Mouse (Mus musculus) ES-E14 (cell line): ENCODE measurements around the gene Sec24b.

Experiments
- CHD2 ChIP-seq: IDR thresholded peaks from 2 replicates; pipeline ENCODE4 v1.6.1; 2014; ENCODE audit warnings: mild to moderate bottlenecking, low read depth, low read length, inconsistent platforms
- HCFC1 ChIP-seq: IDR thresholded peaks from 2 replicates; pipeline ENCODE4 v1.6.1; 2012; ENCODE audit warnings: low read length, inconsistent platforms, borderline replicate concordance; ENCODE audit not compliant: insufficient read depth
- MAFK ChIP-seq: IDR thresholded peaks from 2 replicates; pipeline ENCODE4 v1.6.1; 2014; ENCODE audit warnings: mild to moderate bottlenecking, low read depth, low read length, inconsistent platforms; ENCODE audit not compliant: insufficient read depth

DNA sequence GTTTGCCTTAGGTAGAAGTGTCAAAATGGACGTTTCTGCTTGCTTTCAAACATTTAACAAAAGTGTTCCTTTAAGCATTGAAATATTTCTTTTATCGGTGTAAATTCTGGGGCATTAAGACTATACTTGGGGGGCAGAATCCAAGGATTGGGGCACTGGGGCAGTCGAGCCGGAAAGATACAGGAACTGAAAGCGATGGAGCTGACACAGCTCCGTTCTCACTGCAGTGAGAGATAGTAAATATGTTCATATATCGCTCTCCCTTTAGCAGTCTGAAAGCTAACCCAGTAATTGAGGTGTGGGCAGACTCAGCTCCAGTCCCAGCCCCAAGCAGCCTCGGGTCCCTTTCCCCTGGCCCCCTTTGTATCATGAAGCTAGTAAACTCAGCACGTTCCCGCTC is 92.3 kb downstream of the Sec24b start:
- TF ChIP-seq CHD2 = no peak
- TF ChIP-seq HCFC1 = no peak
- TF ChIP-seq MAFK = no peak
